Mouse (Mus musculus) leukemia stem cell, adult 10-12 weeks (primary cell): ENCODE data around the gene Olfr128. TPM values are rescaled to one million over a fixed set of nuclear protein-coding genes. Genes with fewer than 3 reads are reported as not detected.

Experiments used
- polyA plus RNA-seq: library from polyadenylated mRNA; stranded (reverse); fragments of >175 nt; gene quantifications from 2 replicates; pipeline ENCODE4 v1.2.3, GENCODE M21; 2012; ENCODE audit warnings: low replicate concordance

Gene Olfr128
- polyA plus RNA-seq = not detected in 2 replicates

DNA sequence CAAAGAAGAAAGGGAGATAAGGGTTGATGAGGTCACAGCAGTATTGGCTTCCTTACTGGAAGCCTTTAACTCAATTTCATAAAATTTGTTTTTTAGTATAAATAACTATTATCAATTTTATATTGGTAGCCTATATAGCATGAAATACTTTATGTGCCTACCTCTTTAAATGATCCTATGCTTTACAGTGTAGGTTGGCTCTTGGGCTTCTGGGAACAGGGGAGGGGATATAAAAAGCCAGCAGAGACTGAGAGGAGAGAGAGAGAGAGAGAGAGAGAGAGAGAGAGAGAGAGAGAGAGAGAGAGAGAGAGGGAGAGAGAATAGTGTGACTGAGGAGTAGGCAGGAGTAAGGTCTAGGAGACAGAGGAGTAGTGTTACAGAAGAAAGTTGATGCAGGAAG is at the start of gene Olfr128:
Gene Olfr128, plus strand, starts transcription at position 301 of the 400 bp plus-strand sequence.

DNA sequence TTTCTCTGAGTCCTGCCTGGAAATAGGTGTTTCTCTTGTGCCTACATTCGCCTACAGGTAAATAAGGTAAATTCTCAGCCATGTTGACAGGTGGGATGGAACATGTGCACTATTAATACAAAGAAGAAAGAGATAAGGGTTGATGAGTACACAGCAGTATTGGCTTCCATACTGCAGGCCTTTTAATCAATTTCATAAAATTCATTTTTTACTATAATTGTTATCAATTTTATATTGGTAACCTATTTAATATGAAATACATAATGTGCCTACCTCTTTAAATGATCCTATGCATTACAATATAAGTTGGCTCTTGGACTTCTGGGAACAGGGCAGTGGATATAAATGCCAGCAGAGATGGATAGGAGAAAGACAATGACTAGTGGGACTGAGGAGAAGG is 20.2 kb upstream of the Olfr128 start, which contains the start of gene Olfr127:
Gene Olfr127, plus strand, starts transcription at position 301 of the 400 bp plus-strand sequence.

DNA sequence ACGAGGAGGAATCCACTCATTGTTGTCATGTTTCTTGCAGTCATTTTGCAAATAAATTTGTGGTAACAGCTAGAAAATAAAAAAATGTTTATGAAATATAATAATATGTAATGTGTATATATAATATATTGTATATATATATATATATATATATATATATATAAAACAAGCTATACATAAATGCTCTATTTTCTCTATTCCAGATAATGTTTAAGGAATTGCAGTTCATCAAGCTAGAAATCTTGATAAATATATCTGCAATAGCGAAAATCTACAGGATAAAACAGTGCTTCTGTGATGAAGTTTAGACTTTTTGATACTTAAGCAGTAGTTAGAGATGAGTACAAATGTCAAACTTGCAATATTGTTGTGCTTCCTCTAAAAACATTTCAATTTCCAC is 32.6 kb downstream of the Olfr128 start, which contains the start of gene Olfr761:
Gene Olfr761, minus strand, starts transcription at position 101 of the 400 bp plus-strand sequence.

Other genes starting within 250 kb of the Olfr128 start
- gene Olfr119, start 224.0 kb upstream of the Olfr128 start, polyA plus RNA-seq = not detected in 2 replicates
- gene Olfr120, start 198.7 kb upstream of the Olfr128 start, polyA plus RNA-seq = not detected in 2 replicates
- not detected in 2 replicates for gene Olfr121, start 171.7 kb upstream of the Olfr128 start, polyA plus RNA-seq
- gene Olfr122, start 151.9 kb upstream of the Olfr128 start, polyA plus RNA-seq = not detected in 2 replicates
- gene Olfr123, start 127.0 kb upstream of the Olfr128 start, polyA plus RNA-seq = not detected in 2 replicates
- not detected in 2 replicates for gene Olfr124, start 120.7 kb upstream of the Olfr128 start, polyA plus RNA-seq
- gene Olfr125, start 87.6 kb upstream of the Olfr128 start, polyA plus RNA-seq = not detected in 2 replicates
- not detected in 2 replicates for gene Olfr126, start 73.1 kb upstream of the Olfr128 start, polyA plus RNA-seq
- not detected in 2 replicates for gene Olfr127, start 20.1 kb upstream of the Olfr128 start, polyA plus RNA-seq
- gene Olfr761, start 32.5 kb downstream of the Olfr128 start, polyA plus RNA-seq = not detected in 2 replicates
- not detected in 2 replicates for gene Olfr129, start 139.5 kb downstream of the Olfr128 start, polyA plus RNA-seq
- not detected in 2 replicates for gene Olfr130, start 143.4 kb downstream of the Olfr128 start, polyA plus RNA-seq
- not detected in 2 replicates for gene Olfr131, start 168.1 kb downstream of the Olfr128 start, polyA plus RNA-seq
- gene Olfr132, start 214.0 kb downstream of the Olfr128 start, polyA plus RNA-seq = not detected in 2 replicates
- not detected in 2 replicates for gene Olfr133, start 224.7 kb downstream of the Olfr128 start, polyA plus RNA-seq